Mouse (Mus musculus) liver, postnatal 0 days (tissue): ENCODE measurements around the gene Plxna2. TPM values are rescaled to one million over a fixed set of nuclear protein-coding genes. Genes with fewer than 3 reads are reported as not detected.

Experiments used
- ATAC-seq: fragments of 200-750 bp; cut with Nextera tagmentation; 2 replicates; pipeline ENCODE4 v1.8.0; 2017; ENCODE audit warnings: mild to moderate bottlenecking, moderate library complexity
- DNase-seq: peaks from one replicate; pipeline ENCODE4 v3.0.0-alpha.2; 2016
- H3K27ac ChIP-seq: fragments of 300-500 bp; sonication (generic); 2 replicates; pipeline ENCODE4 v1.5.1; 2014; ENCODE audit warnings: antibody characterized with exemption, moderate library complexity, mild to moderate bottlenecking, low read depth
- H3K27me3 ChIP-seq: fragments of 300-500 bp; sonication (generic); 2 replicates; pipeline ENCODE4 v1.6.1; 2014; ENCODE audit warnings: low read length, control low read depth, mixed read lengths; ENCODE audit not compliant: insufficient read depth
- H3K36me3 ChIP-seq: fragments of 300-500 bp; sonication (generic); replicated peaks from 2 replicates; pipeline ENCODE4 v1.6.1; 2014; ENCODE audit warnings: mild to moderate bottlenecking, control low read depth, low read length, moderate library complexity, mixed read lengths; ENCODE audit not compliant: insufficient read depth
- H3K4me1 ChIP-seq: fragments of 300-500 bp; sonication (generic); 2 replicates; pipeline ENCODE4 v1.6.1; 2014; ENCODE audit warnings: antibody characterized with exemption, mild to moderate bottlenecking, control low read depth; ENCODE audit not compliant: insufficient read depth
- H3K4me2 ChIP-seq: fragments of 300-500 bp; sonication (generic); 2 replicates; pipeline ENCODE4 v1.6.1; 2014; ENCODE audit warnings: low read depth, mild to moderate bottlenecking, low read length, moderate library complexity, mixed read lengths
- H3K4me3 ChIP-seq: fragments of 300-500 bp; sonication (generic); 2 replicates; pipeline ENCODE4 v1.5.1; 2014; ENCODE audit warnings: low read depth, low read length
- H3K9ac ChIP-seq: fragments of 300-500 bp; sonication (generic); replicated peaks from 2 replicates; pipeline ENCODE4 v1.6.1; 2014; ENCODE audit warnings: mild to moderate bottlenecking, moderate library complexity
- H3K9me3 ChIP-seq: fragments of 300-500 bp; sonication (generic); 2 replicates; pipeline ENCODE4 v1.6.1; 2016; ENCODE audit warnings: mild to moderate bottlenecking, control low read depth, low read length, mixed read lengths
- CTCF ChIP-seq: sonication (generic); IDR thresholded peaks from 2 replicates; pipeline ENCODE4 v1.5.1; 2016; ENCODE audit warnings: antibody characterized with exemption, low read depth
- EP300 ChIP-seq: IDR thresholded peaks from 2 replicates; pipeline ENCODE4 v1.6.1; 2016; ENCODE audit warnings: antibody characterized with exemption, low read depth, mild to moderate bottlenecking
- WGBS: fragments of 180-500 bp; shearing (Covaris S2); extraction: QIAGEN DNeasy Blood & Tissue Kit; methylation state at CpG from one replicate; pipeline ENCODE4 v1.1.7; 2014; ENCODE audit not compliant: insufficient replicate concordance; 5-methylcytosine and 5-hydroxymethylcytosine counted together
- polyA plus RNA-seq: library from polyadenylated mRNA; unstranded; fragments of >200 nt; fragmentation: Nextera tagmentation; extraction: Ambion mirVana; gene quantifications from 2 replicates; pipeline ENCODE4 v1.2.1, GENCODE M21; 2015

Plxna2 gene
- polyA plus RNA-seq, 1 experiment from 2014 or later = 2.3 TPM

DNA sequence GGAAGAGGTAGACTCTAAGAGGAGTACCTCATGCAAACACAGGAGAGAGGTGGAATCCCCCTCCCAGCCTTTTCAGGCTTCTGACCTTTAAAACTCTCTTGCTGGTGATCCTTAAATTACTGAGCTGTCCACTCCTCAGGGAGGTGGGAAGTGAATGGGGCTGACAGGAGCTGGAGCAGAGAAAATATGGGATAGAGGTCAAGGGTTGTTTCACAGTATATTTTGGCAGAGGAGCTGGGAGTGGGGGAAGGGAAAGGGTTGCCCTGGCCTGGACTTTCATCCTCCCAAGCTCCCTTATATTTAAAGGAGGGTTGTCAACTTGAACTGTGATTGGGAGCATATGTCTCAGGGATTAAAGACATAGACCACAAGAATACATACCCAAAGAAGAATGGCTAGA is 61.1 kb downstream of the Plxna2 start:
- H3K4me1 ChIP-seq = peaks cover 40% of the 10 kb centered on the region
- H3K4me3 ChIP-seq = no peak overlapping the region
- H3K27me3 ChIP-seq = no peaks in the 10 kb centered on the region
- TF ChIP-seq EP300 (no peak), CTCF (no peak)
- no peak overlapping the region for H3K9ac ChIP-seq
- no peaks in the 10 kb centered on the region for H3K9me3 ChIP-seq
- no peaks in the 10 kb centered on the region for H3K36me3 ChIP-seq
- DNase-seq (peak; percentile 46), ATAC-seq (peak; percentile 72)
- H3K4me2 ChIP-seq = peak overlapping the region; percentile 38; the same call in 1 of the 2 replicates
- peak overlapping the region; percentile 84 for H3K27ac ChIP-seq

GRCm38 (mm10) chr1:194680136-194680535 is 62.1 kb downstream of the Plxna2 start:
- no peak for TF ChIP-seq CTCF
- TF ChIP-seq EP300 = no peak
- Histone ChIP-seq H3K27ac (peak overlapping the region; percentile 84), H3K36me3 (no peaks in the 10 kb centered on the region), H3K4me2 (no peak overlapping the region), H3K4me1 (peaks cover 35% of the 10 kb centered on the region), H3K9me3 (no peaks in the 10 kb centered on the region), H3K4me3 (no peak overlapping the region), H3K9ac (no peak overlapping the region), H3K27me3 (no peaks in the 10 kb centered on the region)
- ATAC-seq (no peak), DNase-seq (no peak)
- WGBS = 54% methylated on average over 2 of the region's 2 CpGs

DNA sequence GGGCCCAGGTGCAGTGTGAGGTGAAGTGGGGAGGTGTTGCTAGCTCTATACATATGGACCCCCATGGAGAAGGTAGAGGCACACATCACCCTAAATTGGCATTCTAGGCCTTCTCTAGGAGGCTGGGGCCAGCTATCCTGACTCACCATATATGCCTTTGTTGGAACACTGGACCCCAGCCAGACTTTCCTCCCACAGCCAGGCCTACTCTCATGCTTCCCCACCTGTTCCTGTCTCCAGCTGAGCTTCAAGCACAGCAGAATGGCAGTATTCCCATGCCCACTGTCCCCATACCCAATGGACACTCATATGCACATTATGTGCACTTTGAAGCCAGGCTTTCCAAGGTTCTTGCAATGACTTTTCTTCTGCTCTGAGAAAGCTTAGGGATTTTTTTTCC is 64.0 kb downstream of the Plxna2 start:
- Histone ChIP-seq H3K9ac (no peak overlapping the region), H3K27me3 (no peaks in the 10 kb centered on the region), H3K4me3 (no peak overlapping the region), H3K27ac (no peak overlapping the region), H3K4me2 (no peak overlapping the region), H3K9me3 (no peaks in the 10 kb centered on the region), H3K36me3 (no peaks in the 10 kb centered on the region), H3K4me1 (peaks cover 24% of the 10 kb centered on the region)
- DNase-seq (no peak), ATAC-seq (no peak)
- TF ChIP-seq CTCF = no peak
- TF ChIP-seq EP300 = no peak

DNA sequence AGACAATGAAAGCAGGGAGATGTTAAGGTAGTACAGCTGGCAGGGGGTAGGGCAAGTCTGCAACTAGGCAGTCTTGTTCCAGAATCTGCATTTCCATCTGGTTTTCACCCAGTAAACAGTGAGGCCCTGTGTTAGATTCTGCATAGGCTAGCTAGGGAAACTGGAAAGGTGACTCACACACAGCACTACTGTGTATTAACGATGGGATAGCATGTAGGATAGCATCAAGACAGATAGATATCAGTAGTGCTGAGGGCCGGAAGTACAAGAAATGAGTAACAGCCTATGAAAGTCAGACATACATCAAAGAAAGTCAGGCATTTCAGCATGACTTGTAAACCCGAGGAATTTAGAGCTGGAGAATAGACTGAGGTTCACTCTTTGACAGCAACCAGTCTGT is 65.1 kb downstream of the Plxna2 start:
- TF ChIP-seq EP300 (no peak), CTCF (no peak)
- H3K4me1 ChIP-seq = peaks cover 16% of the 10 kb centered on the region
- DNase-seq = no peak
- no peaks in the 10 kb centered on the region for H3K9me3 ChIP-seq
- no peak overlapping the region for H3K9ac ChIP-seq
- no peaks in the 10 kb centered on the region for H3K36me3 ChIP-seq
- ATAC-seq = no peak
- H3K27me3 ChIP-seq = no peaks in the 10 kb centered on the region
- 71% methylated on average over 3 of the region's 3 CpGs for WGBS
- no peak overlapping the region for H3K27ac ChIP-seq
- no peak overlapping the region for H3K4me3 ChIP-seq
- no peak overlapping the region for H3K4me2 ChIP-seq

- no peak for TF ChIP-seq EP300
- no peak for TF ChIP-seq CTCF
- Histone ChIP-seq H3K4me2 (no peak overlapping the region), H3K36me3 (no peaks in the 10 kb centered on the region), H3K4me3 (no peak overlapping the region), H3K9ac (no peak overlapping the region), H3K27me3 (no peaks in the 10 kb centered on the region), H3K4me1 (peaks cover 4% of the 10 kb centered on the region; the same call in 1 of the 2 replicates), H3K9me3 (no peaks in the 10 kb centered on the region), H3K27ac (no peak overlapping the region)
- no peak for DNase-seq
- ATAC-seq = no peak
- 63% methylated on average over 2 of the region's 2 CpGs for WGBS
Observed at GRCm38 (mm10) chr1:194685896-194686295, 67.9 kb downstream of the Plxna2 start.

DNA sequence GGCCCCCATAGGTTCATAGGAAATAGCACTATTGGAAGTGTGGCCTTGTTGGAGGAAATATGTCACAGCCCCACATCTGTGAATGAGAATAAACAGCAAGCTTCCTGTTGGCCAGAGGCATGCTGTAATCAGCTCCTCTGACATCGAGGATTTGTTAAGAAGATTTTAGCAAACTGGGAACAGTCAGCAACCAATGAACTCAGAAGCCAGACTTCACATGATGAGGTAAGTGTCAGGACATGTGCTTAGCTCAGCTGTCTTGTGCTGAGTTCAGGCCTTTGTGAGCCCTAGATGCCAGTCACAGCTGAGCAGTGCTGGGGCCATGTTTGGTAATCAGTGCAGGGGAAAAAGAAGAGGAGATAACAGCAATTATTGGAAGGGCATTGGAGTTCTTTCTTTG is 69.7 kb downstream of the Plxna2 start:
- H3K9ac ChIP-seq = no peak overlapping the region
- ATAC-seq = no peak
- H3K27ac ChIP-seq = no peak overlapping the region
- 45% methylated on average over 1 of the region's 1 CpGs for WGBS
- peaks cover 3% of the 10 kb centered on the region; the same call in 1 of the 2 replicates for H3K4me1 ChIP-seq
- TF ChIP-seq CTCF (no peak), EP300 (no peak)
- H3K4me3 ChIP-seq = no peak overlapping the region
- no peaks in the 10 kb centered on the region for H3K27me3 ChIP-seq
- H3K36me3 ChIP-seq = no peaks in the 10 kb centered on the region
- no peaks in the 10 kb centered on the region for H3K9me3 ChIP-seq
- no peak overlapping the region for H3K4me2 ChIP-seq
- DNase-seq = no peak

DNA sequence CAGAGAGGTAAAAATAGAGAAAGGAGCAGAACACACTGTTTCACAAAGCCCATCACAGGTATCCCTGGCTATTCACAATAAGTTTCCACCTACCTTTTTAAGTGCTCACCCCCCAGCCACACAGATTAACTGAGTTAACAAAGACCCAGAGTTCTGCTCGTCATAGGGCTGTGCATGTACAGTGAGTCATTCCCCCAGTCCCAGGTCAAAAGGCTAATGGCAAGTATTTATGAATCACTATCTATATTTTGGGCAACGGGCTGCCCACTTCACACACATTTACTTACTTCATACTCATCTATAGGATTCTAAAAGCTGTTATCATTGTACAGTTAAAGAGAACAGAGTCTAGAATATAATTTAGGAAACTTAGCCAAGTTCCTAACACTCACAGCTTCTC is 70.1 kb downstream of the Plxna2 start:
- Histone ChIP-seq H3K9ac (no peak overlapping the region), H3K4me1 (peaks cover 3% of the 10 kb centered on the region; the same call in 1 of the 2 replicates), H3K4me2 (no peak overlapping the region), H3K27ac (no peak overlapping the region), H3K36me3 (no peaks in the 10 kb centered on the region), H3K27me3 (no peaks in the 10 kb centered on the region), H3K4me3 (no peak overlapping the region), H3K9me3 (no peaks in the 10 kb centered on the region)
- no peak for ATAC-seq
- DNase-seq = no peak
- WGBS = 63% methylated on average over 2 of the region's 2 CpGs
- TF ChIP-seq EP300 = no peak
